In genomic region chr14:26668371-26669291, GRCm38 (mm10) we compare ENCODE assay signal across 8 mouse cellular contexts. TPM values are rescaled to one million over a fixed set of nuclear protein-coding genes. Genes with fewer than 3 reads are reported as not detected.
DNase-seq lines count a peak whose midpoint lies in the region; ATAC-seq and TF ChIP-seq lines count a peak whose summit lies in the region.

No protein-coding gene starts in this region.

- peaks cover 24% of the 10 kb centered on the region for H3K4me1 ChIP-seq in embryonic facial prominence, embryonic 15.5 days
- peaks cover 9% of the 10 kb centered on the region for H3K4me1 ChIP-seq in lung, adult 2 months (ENCODE audit: control insufficient read depth, insufficient read depth, low read length)
- H3K4me1 ChIP-seq in neural tube, embryonic 15.5 days = peaks cover 32% of the 10 kb centered on the region
- peaks cover 7% of the 10 kb centered on the region for H3K4me1 ChIP-seq in thymus, adult 2 months (replicated peaks; ENCODE audit: control insufficient read depth, insufficient read depth, low read length)

- peak overlapping the region; percentile 73 for H3K4me3 ChIP-seq in embryonic facial prominence, embryonic 15.5 days (replicated peaks)
- H3K4me3 ChIP-seq in layer of hippocampus, adult 2 months = peak overlapping the region; percentile 68
- peak overlapping the region; percentile 82 for H3K4me3 ChIP-seq in lung, adult 2 months (replicated peaks; ENCODE audit: extremely low read depth, low read depth, low read length)
- peak overlapping the region; percentile 99 for H3K4me3 ChIP-seq in neural tube, embryonic 15.5 days (replicated peaks)
- H3K4me3 ChIP-seq in thymus, adult 2 months (ENCODE audit: control insufficient read depth, insufficient read depth, low read length) = peak overlapping the region; percentile 68

- no peak for TF ChIP-seq CTCF in layer of hippocampus, adult 2 months (conservative IDR thresholded peaks at IDR 0.05)
- no peak for TF ChIP-seq CTCF in lung, adult 2 months (IDR thresholded peaks at IDR 0.05; ENCODE audit: insufficient read depth, low read length)
- TF ChIP-seq CTCF in thymus, adult 2 months (IDR thresholded peaks at IDR 0.05; ENCODE audit: borderline replicate concordance, control insufficient read depth, extremely low read depth, insufficient read depth, low read length, poor library complexity) = no peak

- no peak for TF ChIP-seq POLR2A in lung, adult 2 months (IDR thresholded peaks at IDR 0.05; ENCODE audit: borderline replicate concordance, extremely low read depth, low read depth, low read length)
- TF ChIP-seq POLR2A in thymus, adult 2 months (IDR thresholded peaks at IDR 0.05; ENCODE audit: control insufficient read depth, extremely low read depth, insufficient read depth, low read length, poor library complexity) = no peak

- peaks cover 16% of the 10 kb centered on the region for H3K36me3 ChIP-seq in embryonic facial prominence, embryonic 15.5 days
- peaks cover 17% of the 10 kb centered on the region for H3K36me3 ChIP-seq in neural tube, embryonic 15.5 days
- peaks cover 25% of the 10 kb centered on the region for H3K36me3 ChIP-seq in thymus, adult 2 months (ENCODE audit: control insufficient read depth, insufficient read depth, low read length)

- WGBS in embryonic facial prominence, embryonic 15.5 days = under 1% methylated on average over 73 of the region's 73 CpGs
- under 1% methylated on average over 73 of the region's 73 CpGs for WGBS in lung, adult 2 months
- 1% methylated on average over 73 of the region's 73 CpGs for WGBS in neural tube, embryonic 15.5 days
- WGBS in thymus, adult 2 months = under 1% methylated on average over 73 of the region's 73 CpGs

- no peaks in the 10 kb centered on the region; the same call in 1 of the 2 replicates for H3K27me3 ChIP-seq in embryonic facial prominence, embryonic 15.5 days
- no peaks in the 10 kb centered on the region for H3K27me3 ChIP-seq in neural tube, embryonic 15.5 days (replicated peaks)
- H3K27me3 ChIP-seq in thymus, adult 2 months (ENCODE audit: control insufficient read depth, insufficient read depth, low read length) = no peaks in the 10 kb centered on the region

- no peaks in the 10 kb centered on the region for H3K9me3 ChIP-seq in embryonic facial prominence, embryonic 15.5 days (replicated peaks)
- no peaks in the 10 kb centered on the region for H3K9me3 ChIP-seq in neural tube, embryonic 15.5 days (replicated peaks)

- ATAC-seq in embryonic facial prominence, embryonic 15.5 days (ENCODE audit: insufficient number of reproducible peaks, low FRiP score, low TSS enrichment, low read depth) = peak; percentile 42
- ATAC-seq in neural tube, embryonic 15.5 days (ENCODE audit: low FRiP score) = peak; percentile 58

- H3K27ac ChIP-seq in embryonic facial prominence, embryonic 15.5 days (replicated peaks) = peak overlapping the region; percentile 93
- H3K27ac ChIP-seq in layer of hippocampus, adult 2 months = peak overlapping the region; percentile 96
- peak overlapping the region; percentile 93 for H3K27ac ChIP-seq in neural tube, embryonic 15.5 days (replicated peaks)
- no peak overlapping the region for H3K27ac ChIP-seq in thymus, adult 2 months (ENCODE audit: control insufficient read depth, insufficient read depth, low read length)

- peak overlapping the region; percentile 95 for H3K4me2 ChIP-seq in embryonic facial prominence, embryonic 15.5 days (replicated peaks)
- peak overlapping the region; percentile 98 for H3K4me2 ChIP-seq in neural tube, embryonic 15.5 days

- peak overlapping the region; percentile 67 for H3K9ac ChIP-seq in embryonic facial prominence, embryonic 15.5 days
- peak overlapping the region; percentile 89 for H3K9ac ChIP-seq in neural tube, embryonic 15.5 days (replicated peaks)

- DNase-seq in CD4-positive helper T cell, adult 2 months (ENCODE audit: low read depth, low spot score) = peak; percentile 50
- peak; percentile 61 for DNase-seq in adrenal gland, postnatal 10 days
- peak; percentile 37 to 55 for DNase-seq in heart, postnatal 14 days
- peak; percentile 26 to 31 for DNase-seq in layer of hippocampus, adult 2 months (ENCODE audit: low spot score in 2 of 2)
- peak; percentile 26 for DNase-seq in lung, adult 2 months
- peak; percentile 54 for DNase-seq in thymus, adult 2 months

- intact Hi-C loops in heart, postnatal 14 days (cut with DNase I) = loop anchor here (2.0 kb wide), 1 partner anchor 32 kb away; no protein-coding TSS in a partner anchor

RNA-seq across cellular contexts. Expression of gene Pde12, which starts 1.1 kb away (rescaled TPM):
- 1 to 10 TPM; 7.5 to 8.5 TPM for total RNA-seq in adrenal gland, postnatal 10 days (2021)
- polyA plus RNA-seq in embryonic facial prominence, embryonic 15.5 days (2015; fragmentation: Nextera tagmentation; extraction: Ambion mirVana) = 10.1 and 10.7 TPM in 2 replicates
- total RNA-seq in heart, postnatal 14 days (2021) = 1 to 10 TPM; 4.8 to 5.1 TPM
- 1 to 10 TPM; 7.8 to 8.5 TPM for total RNA-seq in layer of hippocampus, adult 2 months (2021)
- 4.7 and 4.8 TPM in 2 replicates for polyA plus RNA-seq in lung, adult 2 months (2012; rRNA removed)
- polyA plus RNA-seq in neural tube, embryonic 15.5 days (2015; fragmentation: Nextera tagmentation; extraction: Ambion mirVana) = 10.6 and 11.5 TPM in 2 replicates
- polyA plus RNA-seq in thymus, adult 2 months (2012; rRNA removed) = 13.0 and 14.3 TPM in 2 replicates

RNA-seq across cellular contexts. Expression of gene Dnah12, which starts 24.4 kb away (rescaled TPM):
- under 1 TPM in 1 of 2 experiments, not detected in 1; 0.03 TPM for total RNA-seq in adrenal gland, postnatal 10 days (2021)
- 0.67 and 1.0 TPM in 2 replicates for polyA plus RNA-seq in embryonic facial prominence, embryonic 15.5 days (2015; fragmentation: Nextera tagmentation; extraction: Ambion mirVana)
- total RNA-seq in heart, postnatal 14 days (2021) = under 1 TPM; 0.12 to 0.22 TPM
- under 1 TPM; 0.20 to 0.87 TPM for total RNA-seq in layer of hippocampus, adult 2 months (2021)
- 0.51 and 1.6 TPM in 2 replicates for polyA plus RNA-seq in lung, adult 2 months (2012; rRNA removed)
- 0.19 and 0.20 TPM in 2 replicates for polyA plus RNA-seq in neural tube, embryonic 15.5 days (2015; fragmentation: Nextera tagmentation; extraction: Ambion mirVana)
- polyA plus RNA-seq in thymus, adult 2 months (2012; rRNA removed) = 0.01 and 0.03 TPM in 2 replicates

RNA-seq across cellular contexts. Expression of gene Arf4, which starts 30.8 kb away (rescaled TPM):
- 100 to 1,000 TPM; 168 to 191 TPM for total RNA-seq in adrenal gland, postnatal 10 days (2021)
- 641 and 642 TPM in 2 replicates for polyA plus RNA-seq in embryonic facial prominence, embryonic 15.5 days (2015; fragmentation: Nextera tagmentation; extraction: Ambion mirVana)
- 100 to 1,000 TPM in 1 of 2 experiments, 10 to 100 TPM in 1; 86.5 to 102 TPM for total RNA-seq in heart, postnatal 14 days (2021)
- total RNA-seq in layer of hippocampus, adult 2 months (2021) = 100 to 1,000 TPM; 109 to 115 TPM
- polyA plus RNA-seq in lung, adult 2 months (2012; rRNA removed) = 122 and 167 TPM in 2 replicates
- polyA plus RNA-seq in neural tube, embryonic 15.5 days (2015; fragmentation: Nextera tagmentation; extraction: Ambion mirVana) = 502 and 529 TPM in 2 replicates
- 134 and 160 TPM in 2 replicates for polyA plus RNA-seq in thymus, adult 2 months (2012; rRNA removed)
